Mouse (Mus musculus): ENCODE results near the gene Cdkal1.

The Cdkal1 gene

DNA sequence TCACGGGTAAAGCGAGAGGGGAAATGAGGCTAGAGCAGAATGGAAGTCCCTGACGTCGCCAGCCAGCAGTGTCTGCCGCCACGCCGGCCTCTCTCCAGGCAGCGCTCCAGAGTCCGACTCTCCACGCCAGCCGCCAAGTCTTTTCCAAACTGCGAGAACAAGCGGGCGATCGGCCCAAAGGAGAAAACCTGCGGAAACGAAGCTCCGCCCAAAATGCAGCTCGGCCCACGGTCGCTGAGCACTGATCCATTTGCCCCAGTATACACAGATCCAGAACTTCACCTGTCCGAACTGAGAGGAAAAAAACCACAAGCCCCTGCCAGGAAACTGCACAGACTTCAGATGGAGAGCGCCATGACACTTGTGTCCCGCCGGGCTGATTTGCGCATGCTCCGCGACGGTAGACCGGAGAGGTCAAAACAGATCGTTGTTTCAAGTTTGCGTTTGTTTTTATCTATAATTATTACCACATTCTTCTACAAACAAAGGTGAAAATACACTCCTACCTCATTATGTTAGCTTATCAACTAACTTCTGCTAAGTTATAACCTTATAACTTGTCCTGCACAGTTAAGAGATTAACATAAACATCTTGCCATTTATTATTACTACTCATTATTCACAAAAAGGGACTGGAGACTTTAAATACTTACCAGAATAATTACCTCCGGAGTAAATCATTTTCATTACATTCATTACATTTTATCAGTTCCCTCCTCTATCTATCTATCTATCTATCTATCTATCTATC, at the start of gene Cdkal1:
Gene Cdkal1 (minus strand): TSS at position 394 of the 751 bp plus-strand sequence.
- DNase-seq (ENCODE audit: low spot score in 2 of 2): peak; percentile 64 to 72

DNA sequence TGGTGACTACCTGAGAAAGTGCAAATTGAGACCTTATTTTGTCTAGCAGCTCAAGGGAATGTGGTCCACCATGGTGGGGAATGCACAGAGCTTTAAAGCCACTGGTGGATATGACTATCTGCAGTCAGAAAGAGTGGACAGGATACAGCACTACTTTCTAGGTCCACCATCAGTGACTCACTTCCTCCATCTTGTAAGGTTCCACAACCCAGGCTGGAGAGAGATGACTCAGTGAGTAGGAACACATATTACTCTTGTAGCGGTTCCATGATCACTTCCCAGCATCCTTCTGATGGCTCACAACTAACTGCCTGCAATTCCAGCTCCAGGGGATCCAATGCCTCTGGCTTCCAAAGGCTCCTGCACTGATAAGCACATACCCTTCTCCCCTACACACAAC, 47.9 kb upstream of the Cdkal1 start:
- DNase-seq (ENCODE audit: low spot score in 2 of 2): no peak

DNA sequence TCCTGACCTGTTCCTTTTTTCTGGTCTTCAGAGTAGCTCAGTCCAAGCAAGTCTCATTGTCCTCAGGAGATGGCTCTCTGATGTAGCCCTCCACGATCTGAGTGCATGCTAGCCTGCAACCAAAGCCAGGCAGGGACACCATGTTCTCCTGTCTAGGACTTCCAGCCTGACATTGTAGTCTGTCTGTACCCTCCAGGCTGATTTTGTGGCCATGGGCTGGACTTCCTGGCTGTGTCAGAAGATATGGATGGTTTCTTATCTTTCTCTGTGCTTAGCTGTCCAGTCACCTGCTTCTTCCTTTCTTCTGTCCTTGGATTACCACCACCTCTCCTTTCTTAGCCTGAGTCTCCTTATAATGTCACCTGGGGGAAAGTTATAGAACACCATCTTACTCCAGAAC, 47.2 kb upstream of the Cdkal1 start:
- DNase-seq (ENCODE audit: low spot score in 2 of 2): no peak

DNA sequence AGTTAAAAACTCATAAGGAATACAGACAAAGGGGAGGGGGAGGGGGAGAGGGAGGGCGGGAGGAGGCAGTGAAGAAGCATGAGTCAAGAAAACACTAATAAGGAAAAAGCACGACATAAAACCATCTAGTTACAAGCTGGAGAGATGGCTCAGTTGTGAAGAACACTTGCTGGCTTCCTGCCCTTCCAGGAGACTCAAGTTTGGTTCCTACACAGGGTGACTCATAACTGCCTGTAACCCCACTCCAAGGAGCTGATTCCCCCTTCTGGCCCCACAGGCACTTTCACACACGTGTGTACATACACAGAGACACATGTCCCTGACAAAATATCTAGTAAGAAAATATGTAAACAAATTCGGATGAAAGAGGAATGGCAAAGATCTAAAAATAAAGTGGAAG, 46.2 kb upstream of the Cdkal1 start:
- no peak for DNase-seq (ENCODE audit: low spot score in 2 of 2)

DNA sequence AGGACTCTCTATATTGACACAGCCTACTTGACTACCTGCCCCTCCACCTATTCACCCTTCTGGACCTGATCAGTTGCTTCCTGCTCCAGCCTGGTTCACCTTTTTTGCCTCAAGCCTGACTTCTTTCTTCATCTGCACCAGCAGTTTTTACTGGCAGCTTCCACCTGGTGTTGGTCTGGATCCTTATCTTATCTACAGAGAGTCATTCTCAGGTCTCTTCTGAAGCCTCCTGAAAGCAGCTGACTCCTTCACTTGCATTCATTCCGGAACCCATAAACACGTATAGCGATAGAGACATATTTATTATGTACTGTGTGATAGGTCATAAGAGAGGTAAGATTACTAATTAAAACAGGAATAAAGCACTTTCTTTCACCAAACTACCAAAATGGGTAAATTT, 11.3 kb upstream of the Cdkal1 start:
- no peak for DNase-seq (ENCODE audit: low spot score in 2 of 2)

DNA sequence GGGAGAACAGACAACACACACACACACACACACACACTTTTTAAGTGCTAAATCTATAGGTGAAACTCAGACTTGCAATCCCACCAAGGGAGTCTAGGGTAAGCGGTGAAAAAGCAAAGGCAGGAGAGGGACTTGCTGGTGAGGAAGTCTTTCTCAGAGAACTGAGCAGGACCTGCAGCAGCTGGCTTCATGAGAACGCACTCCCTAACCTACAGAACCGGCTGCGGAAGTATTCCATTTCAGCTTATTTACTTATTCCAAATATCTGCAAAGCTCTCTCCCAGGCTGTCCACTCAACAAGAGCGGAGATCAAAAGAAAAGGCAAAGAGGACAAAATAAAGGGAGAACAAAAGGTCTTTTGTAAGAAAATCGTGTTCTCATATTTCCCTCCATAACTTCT, 8.9 kb upstream of the Cdkal1 start:
- no peak for DNase-seq (ENCODE audit: low spot score in 2 of 2)

DNA sequence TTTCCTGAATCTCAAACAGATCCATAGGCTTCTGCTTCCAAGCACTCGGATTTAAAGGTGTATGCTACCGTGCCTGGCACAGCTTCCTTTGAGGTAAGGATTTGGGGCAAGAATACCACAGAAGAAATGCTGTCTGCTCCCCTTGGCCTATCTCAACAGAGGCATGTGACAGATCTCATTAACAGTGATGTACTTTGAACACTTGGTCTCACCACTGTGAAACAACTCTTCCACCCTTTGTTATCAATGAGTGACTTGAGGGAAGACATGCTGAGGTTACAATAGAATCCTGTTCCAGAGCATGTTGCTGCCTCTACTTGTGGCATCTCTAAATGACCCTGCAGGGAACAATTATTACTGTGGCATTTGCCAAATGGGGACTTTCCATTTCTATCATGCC, 4.6 kb upstream of the Cdkal1 start:
- no peak for DNase-seq (ENCODE audit: low spot score in 2 of 2)

DNA sequence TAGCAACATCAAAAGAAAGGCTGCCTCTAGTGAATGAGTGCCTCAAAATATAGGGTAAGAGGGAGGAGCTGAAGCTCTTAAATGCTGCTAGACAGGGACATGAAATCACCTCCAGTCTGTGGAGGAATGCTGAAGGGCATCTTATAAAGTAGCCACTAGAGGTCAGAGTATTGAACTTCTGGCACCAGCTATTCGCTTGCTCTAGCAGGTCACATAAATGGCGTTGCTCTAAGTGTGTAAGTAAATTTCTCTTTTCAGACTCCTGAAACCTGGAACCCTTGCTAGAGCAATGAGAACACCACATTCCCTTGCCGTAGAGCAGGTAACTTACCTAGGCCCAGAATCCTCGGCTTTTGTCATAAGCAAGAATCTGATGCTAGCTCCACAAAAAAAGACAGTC, 2.0 kb upstream of the Cdkal1 start:
- DNase-seq (ENCODE audit: low spot score in 2 of 2): peak in 1 of 2 experiments; percentile 4

DNA sequence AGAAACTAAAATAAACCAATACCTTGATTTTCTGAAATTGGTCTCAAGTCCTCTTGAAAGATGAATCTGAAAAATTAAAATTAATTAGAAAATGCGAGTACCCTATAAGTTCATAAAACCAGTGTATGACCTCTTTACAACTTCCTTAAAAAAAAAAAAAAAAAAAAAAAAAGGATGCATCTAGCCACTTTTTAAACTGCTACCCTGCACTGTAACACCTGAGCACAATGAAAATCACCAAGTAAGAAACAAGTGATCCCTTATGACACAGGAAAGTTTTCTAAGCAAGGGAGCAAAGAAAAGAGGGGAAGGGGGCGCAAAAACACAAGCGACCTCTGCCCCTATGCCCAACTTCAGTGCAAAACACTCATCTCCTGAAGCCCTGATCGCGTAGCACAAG, 598 bp downstream of the Cdkal1 start:
- DNase-seq (ENCODE audit: low spot score in 2 of 2): no peak

DNA sequence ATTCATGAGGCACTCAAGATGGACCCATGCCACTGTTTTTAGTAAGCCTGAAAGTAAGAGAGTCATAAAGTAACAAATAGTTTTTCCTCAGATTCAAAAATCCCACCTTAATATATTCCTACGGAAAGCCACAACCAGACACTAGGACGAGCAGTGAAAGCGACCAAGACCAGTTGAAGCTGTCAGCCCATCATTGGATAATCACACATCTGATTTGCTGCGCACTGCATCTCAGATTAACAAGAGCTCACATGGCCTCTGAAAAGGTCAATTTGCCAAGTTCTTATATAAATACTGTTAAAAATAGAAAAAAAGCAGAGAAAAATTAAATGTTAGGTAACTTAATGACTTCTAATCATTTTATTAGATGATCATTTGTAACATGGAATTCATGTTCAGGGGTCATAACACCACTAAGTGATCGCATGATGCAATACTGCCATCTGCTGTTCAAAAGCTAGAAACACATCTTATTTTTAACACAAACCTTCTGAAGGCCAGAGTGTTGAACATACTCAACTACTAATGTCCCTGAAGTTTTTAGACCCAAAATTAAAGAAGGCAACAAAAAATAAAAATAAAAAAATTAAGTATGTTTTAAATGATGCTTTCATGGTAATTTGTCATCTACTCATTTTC, 16.9 kb downstream of the Cdkal1 start:
- DNase-seq (ENCODE audit: low spot score in 2 of 2): no peak

DNA sequence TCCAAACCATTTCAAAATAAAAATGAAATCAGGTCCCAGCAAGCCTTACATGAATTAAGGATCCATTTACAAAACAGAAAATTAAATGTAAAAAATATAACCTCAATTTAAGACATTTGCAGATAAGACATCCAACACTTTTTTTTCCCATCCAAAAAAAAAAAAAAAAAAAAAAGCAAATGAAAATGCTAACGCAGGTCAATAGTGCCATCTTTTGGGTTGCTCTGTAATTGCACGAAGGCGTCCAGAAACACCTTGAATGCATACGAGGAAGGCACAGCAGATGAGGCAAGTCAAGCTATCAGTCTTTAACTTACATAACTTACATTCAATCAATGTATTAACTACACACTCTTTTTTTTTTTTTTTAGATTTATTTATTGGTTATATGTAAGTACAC, 20.3 kb downstream of the Cdkal1 start:
- peak in 1 of 2 experiments; percentile 33 for DNase-seq (ENCODE audit: low spot score in 2 of 2)

DNA sequence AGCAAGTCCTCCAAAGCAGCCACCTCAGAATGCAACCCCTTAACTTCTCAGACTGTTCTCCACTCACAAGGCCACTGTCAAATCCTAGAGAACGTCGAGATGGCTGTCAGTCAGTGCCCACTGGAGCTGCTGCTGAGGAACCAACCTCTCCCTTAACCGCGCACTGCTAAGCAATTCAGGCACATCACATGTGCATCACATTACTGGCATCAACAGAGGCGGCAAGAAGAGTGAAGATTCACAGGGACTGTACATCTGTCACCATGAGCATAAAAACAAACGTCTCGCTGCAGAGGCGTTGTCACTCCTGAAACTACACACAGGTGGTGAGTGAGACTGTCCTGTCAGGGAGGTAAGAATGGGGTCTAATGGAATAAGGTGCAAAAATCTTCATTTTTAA, 21.7 kb downstream of the Cdkal1 start:
- DNase-seq (ENCODE audit: low spot score in 2 of 2): no peak

DNA sequence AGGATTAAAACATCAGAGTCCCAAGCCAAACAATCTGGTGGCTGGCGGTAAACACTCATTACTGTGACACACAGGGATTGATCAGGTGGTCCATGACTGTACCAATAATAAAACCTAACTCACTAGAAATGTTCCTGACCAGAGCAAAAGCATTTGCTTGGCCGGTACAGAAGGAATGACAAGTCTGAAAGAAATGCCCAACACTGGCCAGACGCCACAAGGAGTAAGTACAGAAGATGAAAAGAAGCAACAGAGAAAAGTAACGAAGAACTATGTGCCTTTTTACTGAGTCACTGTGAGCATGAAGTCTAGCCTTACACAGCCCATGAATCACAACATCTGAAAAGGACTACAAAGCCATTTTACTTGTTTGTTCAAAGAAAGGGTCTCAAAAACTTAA, 24.3 kb downstream of the Cdkal1 start:
- DNase-seq (ENCODE audit: low spot score in 2 of 2): no peak

DNA sequence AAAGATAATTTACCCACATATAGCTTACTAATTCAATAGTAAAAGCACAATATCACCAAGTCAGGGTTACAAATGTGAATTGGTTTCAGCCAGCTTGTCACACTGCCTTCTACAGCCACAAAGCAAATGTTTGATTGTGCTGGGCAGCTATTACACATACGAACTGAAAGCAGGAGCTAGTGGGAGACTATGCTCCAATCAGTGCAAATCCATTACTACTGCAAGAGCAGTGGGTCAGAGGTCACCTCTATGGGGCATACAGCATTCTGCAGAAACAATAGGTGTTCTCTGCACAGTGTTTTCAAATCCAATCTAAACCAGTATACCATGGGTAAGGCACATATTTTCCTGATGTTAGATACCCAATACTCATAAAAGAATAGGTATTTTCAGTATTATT, 27.4 kb downstream of the Cdkal1 start:
- DNase-seq (ENCODE audit: low spot score in 2 of 2): no peak

DNA sequence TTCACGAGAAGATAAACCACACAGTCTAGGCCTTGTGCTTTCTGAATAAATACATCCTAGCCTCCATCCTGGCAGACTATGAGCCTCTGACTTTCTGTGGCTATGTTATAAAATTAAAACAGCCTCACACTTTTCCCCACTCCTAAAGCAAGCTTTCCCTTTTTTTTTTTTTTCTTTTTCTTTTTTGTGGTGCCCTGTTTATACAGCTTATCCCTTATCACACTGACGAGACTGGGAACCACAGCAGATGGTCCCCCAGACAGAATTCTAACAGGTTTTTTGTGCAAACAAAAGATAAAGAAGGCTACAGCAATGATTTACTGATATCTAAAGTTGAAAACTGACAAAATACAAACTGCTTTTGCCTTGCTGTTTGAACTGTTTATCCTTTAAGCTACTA, 29.0 kb downstream of the Cdkal1 start:
- DNase-seq (ENCODE audit: low spot score in 2 of 2): no peak

DNA sequence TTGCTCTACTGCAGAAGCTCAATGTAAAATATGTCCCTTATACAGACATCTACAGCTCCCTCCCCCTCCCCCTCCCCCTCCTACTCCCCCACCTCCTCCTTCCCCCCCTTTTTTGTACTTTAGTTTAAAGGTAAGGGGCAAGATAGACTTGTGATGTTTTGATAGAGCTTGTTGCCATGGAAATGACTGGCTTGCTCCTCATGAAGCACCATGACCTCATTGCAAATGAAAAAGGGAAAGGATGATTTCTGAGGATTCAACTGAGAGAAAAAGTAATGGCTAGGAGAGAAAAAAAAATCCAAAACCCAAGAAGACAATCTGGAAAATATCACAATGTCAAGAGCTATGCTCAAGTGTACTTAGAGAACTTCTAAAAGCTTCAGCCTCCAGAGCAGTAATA, 29.4 kb downstream of the Cdkal1 start:
- DNase-seq (ENCODE audit: low spot score in 2 of 2): no peak

DNA sequence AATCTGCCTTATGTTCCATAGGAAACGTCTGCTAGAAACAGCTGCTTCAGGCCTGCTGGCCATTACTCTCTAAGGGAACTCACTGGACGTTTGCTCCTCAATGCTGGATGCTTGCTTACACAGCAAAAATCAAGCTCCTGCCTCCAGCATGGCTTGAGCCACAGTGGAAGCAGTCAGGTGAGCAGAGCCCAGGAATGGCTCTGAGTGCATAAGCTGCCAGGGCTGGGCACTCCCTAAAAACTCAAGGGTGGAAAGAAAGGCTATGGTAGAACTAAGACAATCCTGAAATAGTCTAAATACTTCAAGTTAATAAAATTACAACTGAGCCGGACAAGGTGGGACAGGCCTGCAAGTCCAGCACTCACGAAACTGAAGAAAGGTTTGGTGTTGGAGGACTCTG, 30.7 kb downstream of the Cdkal1 start:
- no peak for DNase-seq (ENCODE audit: low spot score in 2 of 2)

DNA sequence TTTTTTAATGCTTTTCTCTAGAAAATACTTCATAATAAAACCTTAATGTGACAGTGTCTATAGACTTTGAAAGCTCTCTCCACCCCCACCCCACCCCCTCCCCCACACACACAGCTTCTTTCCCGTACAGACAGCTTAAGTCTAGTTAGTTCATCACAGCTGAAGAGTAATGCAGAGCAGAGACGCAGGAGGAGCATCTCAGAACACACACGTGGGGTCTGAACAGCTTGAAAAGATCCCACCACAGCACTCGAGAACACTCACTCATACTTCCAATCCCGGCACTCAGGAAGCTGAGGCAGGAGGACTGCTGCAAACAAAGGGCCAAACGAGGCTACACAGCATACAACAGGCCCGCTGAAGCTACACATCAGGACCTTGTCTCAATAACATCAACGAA, 31.1 kb downstream of the Cdkal1 start:
- DNase-seq (ENCODE audit: low spot score in 2 of 2): no peak

DNA sequence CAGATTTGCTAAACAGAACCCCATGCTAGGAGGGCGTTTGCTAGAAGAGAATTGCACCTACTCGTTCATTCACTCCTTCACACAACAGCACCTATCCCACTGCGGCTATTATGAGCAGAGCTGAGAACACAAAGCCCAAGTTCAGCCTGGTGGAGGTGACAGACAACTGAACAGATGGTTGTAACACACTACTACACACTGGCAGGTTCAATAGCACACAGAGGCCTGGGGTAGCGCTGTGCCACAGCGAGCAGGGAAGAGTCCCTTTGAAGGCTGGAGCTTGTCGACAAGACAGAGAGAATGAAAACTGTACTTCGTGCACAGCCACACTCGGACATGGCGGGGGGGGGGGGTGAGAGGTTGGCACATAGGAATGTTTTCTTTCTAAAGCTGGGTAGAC, 31.6 kb downstream of the Cdkal1 start:
- DNase-seq (ENCODE audit: low spot score in 2 of 2): peak; percentile 24 to 32

DNA sequence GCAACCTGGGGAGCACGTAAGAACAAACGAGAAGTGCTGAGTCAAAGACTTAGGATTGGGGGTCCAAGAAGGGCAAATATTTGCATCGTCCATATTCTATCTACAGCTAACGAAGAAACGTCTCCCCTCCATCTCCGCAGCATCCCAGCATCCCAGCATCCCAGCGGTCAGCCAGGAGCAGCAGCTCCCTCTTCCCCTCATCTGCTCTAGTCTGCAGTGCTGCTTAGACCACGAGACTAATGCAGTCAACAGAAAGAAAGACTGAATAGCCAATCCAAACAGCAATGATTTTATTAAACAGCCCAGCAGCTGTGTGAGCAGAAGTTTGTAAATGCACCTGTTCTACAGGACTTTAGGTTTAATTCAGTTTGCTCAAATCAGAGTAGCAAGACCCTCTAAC, 32.0 kb downstream of the Cdkal1 start:
- DNase-seq (ENCODE audit: low spot score in 2 of 2): no peak

DNA sequence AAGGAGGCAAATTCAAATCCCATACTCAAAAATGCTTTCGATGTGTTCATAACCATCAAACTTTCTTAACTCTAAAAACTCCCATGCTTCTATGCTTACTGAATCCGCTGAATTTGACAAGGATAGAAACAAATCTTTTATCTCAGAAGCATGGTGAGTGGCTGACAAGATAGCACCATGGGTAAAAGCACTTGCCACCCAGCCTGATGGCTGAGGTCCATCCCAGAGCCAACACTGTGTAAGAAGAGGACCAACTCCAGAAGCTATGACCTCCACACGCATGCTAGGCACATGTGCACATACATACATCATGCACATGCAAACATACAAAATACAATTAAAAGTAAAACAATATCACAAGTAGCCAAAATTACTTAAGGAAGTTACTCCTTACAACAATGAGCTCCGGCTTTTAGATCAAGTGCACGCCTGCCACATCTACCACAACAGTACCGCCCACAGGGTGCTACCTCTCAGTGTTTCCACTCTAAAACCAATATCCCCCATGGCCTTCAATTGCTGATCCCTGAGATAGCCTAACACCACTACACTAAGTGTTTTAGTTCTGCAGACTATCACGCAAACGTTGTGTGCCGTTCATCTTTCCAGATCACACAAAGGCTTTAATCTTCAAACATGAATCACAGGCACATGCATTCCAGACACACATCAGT, 35.4 kb downstream of the Cdkal1 start:
- no peak for DNase-seq (ENCODE audit: low spot score in 2 of 2)

DNA sequence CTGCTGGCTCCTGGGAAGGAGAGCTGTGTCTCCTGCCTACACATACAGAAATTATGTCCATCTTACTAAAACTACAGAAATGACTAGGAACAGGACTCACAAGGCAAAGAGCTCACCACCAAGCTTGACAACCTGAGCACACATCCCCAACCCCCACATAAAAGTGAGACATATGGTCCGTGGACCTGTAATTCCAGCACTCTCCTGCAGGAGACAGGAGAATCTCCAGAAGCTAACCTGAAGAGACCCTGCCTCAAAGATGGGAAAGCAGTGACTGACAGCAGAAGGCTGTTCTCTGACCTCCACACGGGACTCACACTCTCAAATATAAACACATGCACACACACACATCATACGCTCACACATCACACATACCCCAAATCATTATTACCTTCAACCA, 36.3 kb downstream of the Cdkal1 start:
- no peak for DNase-seq (ENCODE audit: low spot score in 2 of 2)

DNA sequence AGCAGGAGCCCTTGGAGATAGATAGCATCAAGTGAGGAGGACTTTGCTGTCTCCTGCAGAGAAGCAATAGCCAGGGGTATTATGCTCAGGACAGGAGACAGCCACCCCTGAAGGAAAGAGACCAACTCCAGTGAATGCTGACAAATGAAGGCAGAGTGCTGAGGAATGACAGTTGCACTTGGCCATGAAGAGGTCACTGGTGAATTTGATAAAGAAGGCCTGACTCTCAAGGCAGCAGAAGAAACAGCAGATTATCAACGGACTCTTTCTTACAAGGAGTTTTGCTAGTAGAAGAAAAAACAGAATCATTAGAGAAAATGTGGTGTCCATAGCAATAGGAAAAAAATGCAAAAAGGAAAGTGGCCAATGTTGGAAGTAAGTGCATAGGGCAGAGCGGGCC, 37.2 kb downstream of the Cdkal1 start:
- DNase-seq (ENCODE audit: low spot score in 2 of 2): no peak

All from frontal cortex, postnatal 14 days (tissue).